Mouse (Mus musculus): ENCODE measurements at regions not wholly inside any gene's neighbourhood (a gene's known extent, or its start where the extent isn't known, plus 50 kb on each side); places are given as distances from the start of the nearest gene placed in this dataset.

GRCm38 (mm10) chrX:35683332-35683731, 205.3 kb upstream of the Dock11 start:
- peak; percentile 7 for DNase-seq (ENCODE audit: extremely low read depth, low read depth)

Measured in MEL-GATA-1-ER (cell line).